Mouse (Mus musculus): ENCODE data around the gene Phpt1.

Gene Phpt1

GRCm38 (mm10) chr2:25582466-25583119 lies 7.6 kb upstream of the Phpt1 start:
- in situ Hi-C loops (cut with MboI, MseI): no loop called here

DNA sequence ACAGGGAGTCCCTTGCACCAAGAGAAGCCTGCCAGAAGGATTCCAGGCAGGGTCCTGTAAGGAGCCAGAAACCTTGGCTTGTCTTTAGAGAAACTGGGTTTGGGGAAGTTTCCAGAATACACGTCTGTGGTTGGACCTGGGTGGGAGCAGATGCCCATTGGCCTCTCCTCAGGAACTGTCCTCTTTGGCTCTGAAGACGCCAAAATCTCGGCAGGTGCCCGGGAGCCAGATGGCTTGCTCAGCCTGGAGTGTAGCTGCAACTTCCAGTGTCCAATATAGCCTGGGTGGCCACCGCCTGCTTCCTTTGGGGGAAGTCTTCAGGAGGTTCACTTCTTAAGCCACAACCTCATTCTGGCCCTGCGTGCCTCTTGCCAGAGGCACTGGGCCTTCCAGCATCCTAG lies 6.9 kb upstream of the Phpt1 start:
- in situ Hi-C loops (cut with MboI, MseI): no loop called here

DNA sequence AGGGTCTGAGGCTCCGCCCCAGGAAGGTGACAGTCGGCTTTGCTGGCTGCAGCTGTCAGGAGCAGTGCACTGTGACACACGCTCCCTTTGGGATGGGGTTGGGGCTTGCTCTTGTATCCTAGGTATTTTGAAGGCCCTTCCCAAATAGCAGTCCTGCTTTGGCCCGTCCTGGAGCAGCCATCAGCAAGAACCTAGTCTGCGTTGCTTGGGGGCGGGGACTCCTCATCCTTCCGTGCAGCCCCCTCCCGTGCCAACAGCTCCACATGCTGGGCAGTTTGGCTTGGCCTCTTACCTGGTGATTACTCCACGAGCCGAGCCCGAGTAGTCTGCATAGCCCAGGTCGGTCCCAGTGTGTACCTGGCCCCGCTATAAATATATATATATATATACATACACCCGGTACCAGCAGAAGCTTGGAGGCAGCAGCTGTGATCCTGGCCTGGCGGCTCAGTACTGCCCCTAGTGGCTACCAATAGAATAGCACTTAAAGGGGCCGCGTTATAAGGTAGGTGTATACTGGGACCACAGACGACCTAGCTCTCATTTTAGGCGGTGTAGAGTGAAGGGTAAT lies 6.4 kb upstream of the Phpt1 start, which contains the start of gene Ajm1:
Gene Ajm1 (minus strand): TSS at position 464 of the 571 bp plus-strand sequence.
- in situ Hi-C loops (cut with MboI, MseI): no loop called here

- in situ Hi-C loops (cut with MboI, MseI): no loop called here
These were observed 5.6 kb upstream of the Phpt1 start for GRCm38 (mm10) chr2:25580621-25581101.

DNA sequence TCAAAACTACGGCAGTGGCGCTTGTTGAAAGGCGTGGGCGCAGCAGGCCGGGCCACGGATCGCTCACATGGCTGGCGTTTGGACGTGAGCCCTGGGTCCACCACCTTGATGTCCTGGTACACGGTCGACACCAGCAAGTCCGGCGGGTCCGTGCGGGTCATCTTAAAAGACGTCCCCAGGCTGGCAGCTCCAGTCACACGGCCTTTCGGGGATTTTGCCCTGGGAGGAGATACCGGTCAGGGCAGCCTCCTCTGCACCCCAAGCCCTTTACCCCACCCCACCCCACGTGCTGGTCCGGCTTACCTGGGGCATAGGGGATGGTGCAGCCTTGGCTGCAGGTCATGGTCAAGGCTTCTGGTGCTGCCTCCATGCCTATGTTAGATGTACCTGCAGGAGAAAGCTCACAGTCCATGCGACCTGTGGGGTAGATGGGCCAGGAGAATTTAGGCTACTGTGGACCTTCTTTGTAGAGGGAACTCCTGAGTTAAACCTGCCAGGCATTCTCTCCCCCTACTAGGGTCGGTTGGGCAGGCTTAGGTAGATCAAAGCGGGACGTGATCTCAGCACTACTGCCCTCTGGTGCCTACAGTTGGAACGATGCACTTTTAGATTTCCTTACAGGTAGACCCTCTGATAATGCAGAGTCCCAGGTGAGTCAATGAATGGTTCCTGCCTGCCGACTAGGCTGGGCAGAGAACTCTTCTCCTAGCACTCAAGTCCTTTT lies 4.9 kb upstream of the Phpt1 start:
- in situ Hi-C loops (cut with MboI, MseI): no loop called here

DNA sequence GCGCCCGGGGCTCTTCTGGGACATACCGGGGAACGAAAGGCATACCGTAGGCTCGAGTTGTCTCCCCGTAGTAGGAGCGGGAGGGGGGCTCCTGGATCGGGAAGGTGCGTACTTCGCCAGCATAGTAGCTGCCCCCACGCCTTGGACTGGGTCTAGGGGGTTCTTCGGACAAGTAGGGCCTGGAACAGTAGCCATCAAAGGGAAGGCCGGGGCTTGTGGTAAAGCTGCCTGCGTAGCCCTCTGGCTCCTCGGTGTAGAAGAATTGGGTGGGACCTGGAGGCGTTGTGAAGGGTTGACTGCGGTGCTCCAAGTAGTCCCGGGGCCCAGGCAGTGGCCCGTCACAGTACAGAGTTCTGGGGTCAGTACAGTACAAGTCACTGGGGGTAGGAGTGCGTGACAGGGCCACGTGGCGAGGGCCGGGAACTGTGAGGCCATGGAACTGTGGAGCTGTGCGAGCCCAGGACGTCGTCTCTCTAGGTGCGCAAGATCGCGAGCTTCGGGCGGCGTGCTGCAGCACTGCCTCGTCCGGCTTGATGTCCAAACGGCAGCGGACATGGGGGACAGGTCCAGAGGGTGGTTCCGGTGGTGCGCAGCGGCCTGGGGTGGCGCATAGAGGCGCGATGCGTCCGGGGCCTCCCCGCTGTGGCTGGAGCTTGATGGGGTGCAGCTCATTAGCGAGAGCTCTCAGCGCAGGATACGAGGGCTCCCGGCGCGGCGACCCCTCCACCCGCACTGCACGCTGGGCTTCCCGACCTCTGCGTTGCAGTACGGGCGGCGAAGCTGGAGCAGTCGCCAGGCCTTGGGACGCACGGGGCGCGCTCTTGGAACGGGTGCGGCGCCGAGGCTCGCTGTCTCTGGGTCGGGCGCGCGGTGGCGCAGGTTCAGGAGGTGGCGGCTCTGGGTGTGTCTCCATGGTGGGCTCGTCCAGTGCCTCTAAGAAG lies 4.0 kb upstream of the Phpt1 start:
- in situ Hi-C loops (cut with MboI, MseI): no loop called here

DNA sequence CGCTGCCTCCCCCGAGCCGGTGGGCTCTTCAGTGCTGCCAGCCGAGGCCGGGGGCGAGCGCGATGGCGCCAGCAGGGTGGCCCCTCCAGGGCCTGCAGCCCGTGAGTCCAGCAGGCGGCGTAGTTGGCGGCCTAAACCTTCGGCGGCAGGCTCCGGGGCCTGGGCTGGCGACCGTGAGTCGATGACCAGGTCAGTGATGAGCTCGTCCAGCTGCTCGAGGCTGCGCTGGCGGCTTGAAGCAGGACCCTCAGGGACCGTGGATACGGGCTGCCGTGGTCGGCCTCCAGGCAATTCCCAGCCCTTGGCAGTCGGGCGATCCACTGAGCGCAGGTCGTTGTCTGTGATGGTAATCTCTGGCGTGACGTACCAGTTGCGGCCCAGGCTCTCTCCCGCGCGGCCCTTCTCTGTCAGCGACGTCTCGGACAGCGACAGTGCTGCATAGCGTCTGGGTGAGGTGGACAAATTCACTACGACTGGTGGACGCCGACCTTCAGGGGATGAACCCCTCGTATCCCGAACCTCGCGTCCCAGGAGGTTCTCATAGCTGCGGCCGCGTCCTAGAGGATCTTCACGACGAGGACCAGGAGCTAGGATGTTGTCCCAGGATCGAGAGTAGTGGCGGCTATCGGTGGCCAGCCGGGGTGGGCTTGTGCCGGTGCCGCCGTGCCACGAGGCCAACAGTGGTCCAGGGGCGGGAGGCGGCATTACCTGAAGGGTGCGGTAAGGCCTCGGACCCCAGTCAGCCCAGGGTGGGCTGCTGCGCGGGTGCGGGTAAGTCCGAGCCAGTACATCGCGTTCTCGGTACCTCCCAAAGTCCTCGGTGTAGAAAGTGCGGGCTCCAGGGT lies 3.1 kb upstream of the Phpt1 start:
- in situ Hi-C loops (cut with MboI, MseI): no loop called here

DNA sequence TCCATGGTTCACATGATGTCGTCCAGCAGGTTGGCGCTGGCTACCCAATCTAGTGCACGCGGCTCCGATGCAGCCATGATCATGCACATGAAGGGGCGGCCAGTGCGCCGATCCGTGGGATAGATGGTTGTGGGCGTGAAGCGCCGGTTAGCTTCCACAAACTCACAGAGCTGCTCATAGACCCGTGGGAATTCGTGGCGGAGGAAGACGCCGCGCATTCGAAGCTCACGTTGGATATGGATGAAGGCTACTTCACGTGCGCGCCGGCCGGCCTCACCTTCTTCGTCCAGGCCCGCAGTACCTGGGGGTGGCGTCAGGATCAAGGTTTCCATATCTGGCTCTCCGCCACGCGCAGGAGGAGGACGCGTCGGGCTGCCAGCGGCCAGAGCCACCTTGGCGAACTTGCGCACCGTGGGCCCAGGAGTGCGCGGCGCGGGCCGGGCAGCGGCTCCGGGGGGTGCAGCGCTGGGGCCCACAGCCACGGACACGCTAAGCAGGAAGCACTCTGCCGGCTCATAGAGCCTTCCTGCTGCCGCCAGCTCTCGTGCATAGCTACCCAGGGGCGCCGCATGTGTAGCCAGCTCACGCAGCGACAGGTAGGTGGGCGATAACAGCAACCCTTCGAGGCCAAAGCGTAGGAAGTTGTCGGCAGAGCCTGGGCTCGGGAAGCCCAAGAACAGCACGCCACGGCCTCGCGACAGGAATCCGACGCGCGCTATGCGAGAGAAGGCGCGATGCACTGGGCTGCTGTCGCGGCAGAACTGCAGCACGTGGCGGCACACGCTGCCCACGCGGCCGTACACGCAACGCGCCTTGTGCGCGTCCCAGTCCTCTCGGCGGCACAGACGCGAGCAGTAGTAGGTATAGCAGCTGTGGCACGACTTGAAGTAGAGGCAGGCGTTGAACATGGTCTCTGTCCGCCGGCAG lies 2.2 kb upstream of the Phpt1 start:
- in situ Hi-C loops (cut with MboI, MseI): no loop called here

DNA sequence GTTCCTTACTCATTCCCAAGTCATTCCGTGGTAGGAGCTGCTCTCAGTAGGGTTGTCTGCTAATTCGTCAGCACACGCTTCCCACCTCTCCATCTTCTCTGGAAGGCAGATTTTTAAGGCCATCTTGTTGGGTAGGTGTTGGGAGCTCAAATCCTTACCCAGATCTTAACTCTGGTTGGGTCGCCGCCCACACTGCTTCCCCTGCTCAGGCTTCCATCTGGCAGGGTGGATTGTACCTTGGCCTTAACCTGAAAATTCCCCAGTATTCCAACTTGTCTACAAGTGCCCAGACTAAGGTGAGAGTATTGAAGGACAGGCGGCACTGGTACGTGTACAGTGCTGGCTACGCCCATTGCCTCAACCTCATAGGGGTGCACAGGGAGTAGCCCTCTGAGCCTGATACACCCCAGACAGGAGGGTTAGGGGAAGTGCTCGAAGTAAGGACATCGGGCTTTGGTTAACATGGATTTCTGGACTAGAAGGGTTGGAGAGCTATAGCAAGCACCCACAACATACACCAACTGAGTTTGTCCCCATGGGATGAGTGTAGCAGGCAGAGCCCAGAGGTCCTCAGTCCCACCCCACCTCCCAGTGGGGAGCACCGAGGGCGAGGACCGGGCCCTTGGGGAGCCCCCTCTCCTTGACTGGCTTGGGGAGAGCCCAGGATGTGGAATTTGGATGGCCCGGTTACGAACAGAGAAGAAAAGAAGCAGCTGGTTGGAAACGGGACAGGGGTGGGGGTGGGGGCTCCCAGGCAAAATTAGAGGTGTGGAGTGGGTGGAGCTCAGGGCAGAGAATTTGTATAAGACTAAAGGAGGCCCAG lies 1.2 kb upstream of the Phpt1 start:
- in situ Hi-C loops (cut with MboI, MseI): no loop called here

GRCm38 (mm10) chr2:25575432-25576027 lies 506 bp upstream of the Phpt1 start:
- in situ Hi-C loops (cut with MboI, MseI): no loop called here

DNA sequence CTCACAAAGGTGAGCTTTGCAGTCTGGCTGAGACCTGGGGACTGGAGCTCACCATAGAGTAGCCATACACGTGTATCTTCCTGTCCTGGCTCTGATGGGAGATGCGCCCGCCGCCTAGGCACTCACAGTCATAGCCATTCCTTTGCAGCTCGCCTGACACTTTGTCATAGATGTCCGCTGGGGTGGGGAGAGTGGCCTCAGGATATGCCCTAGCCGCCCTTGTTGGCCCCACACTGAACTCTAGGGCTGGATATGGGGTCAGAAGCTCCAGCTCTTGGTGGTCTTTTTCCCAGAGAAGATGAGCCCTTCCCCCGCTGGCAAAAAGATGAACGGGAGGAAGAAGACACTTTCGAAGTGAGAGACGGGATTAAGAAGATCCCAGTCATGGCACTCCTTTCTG lies 888 bp downstream of the Phpt1 start:
- in situ Hi-C loops (cut with MboI, MseI): no loop called here

GRCm38 (mm10) chr2:25573068-25573467 lies 2.0 kb downstream of the Phpt1 start:
- in situ Hi-C loops (cut with MboI, MseI): no loop called here

DNA sequence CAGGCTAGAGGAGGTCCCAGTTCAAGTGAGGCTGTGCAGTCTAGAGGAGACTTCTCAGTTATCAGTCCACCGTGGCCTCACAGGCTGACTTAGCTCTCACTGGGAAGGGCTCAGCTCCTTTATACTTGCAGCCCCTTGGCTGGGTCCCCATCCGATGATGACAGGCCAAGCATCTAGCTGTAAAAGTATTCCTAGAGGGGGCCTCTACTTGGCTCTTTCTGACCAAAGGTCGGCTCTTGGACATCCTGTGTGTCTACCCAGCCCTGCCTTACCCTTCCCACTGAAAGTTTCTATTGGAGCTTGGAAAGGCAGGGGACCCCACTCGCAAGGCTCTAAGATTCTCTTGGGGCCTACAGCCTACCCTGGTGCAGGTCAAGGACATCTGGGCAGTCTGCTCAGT lies 3.8 kb downstream of the Phpt1 start:
- in situ Hi-C loops (cut with MboI, MseI): no loop called here

DNA sequence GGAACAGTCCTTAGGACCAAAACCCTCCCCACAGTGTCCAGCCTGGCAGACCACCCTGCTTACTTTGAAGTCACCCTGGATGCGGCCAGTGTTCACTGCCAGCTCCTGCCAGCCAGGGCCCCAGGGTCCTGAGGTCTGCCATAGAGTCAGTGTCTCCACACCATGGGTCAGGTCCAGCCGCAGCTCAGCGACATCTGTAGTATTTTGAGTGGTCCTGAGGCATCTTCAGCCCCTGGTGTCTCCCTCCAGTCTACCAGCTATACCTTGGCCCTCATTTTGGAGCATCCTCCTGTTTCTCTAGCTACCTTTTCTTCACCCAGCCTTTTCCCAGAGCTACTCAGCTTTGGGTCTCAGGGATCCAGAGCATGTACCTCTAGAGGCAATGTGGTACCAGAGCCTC lies 5.7 kb downstream of the Phpt1 start:
- in situ Hi-C loops (cut with MboI, MseI): no loop called here

GRCm38 (mm10) chr2:25568473-25569019 lies 6.5 kb downstream of the Phpt1 start:
- in situ Hi-C loops (cut with MboI, MseI): no loop called here

DNA sequence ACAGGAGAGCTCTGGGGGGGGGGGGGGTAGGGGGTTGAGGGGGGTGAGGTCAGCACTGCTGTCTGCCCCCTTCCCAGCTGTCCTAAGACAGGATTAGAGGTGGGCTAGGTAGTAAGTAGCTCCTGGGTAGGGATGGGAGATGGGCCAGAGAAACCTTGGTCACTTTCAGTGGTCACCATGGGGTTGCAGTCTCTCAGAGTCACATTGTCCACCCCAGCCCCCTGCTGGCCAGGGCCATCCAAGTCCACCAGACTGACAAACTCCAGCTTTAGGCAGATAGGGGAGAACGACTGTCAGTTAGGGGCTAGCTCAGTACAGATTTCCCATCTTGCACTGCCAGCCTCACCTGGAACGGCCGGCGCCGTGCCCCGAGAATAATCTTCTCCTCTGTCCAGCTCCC lies 8.5 kb downstream of the Phpt1 start:
- in situ Hi-C loops (cut with MboI, MseI): no loop called here

GRCm38 (mm10) chr2:25565741-25566140 lies 9.3 kb downstream of the Phpt1 start:
- in situ Hi-C loops (cut with MboI, MseI): no loop called here

DNA sequence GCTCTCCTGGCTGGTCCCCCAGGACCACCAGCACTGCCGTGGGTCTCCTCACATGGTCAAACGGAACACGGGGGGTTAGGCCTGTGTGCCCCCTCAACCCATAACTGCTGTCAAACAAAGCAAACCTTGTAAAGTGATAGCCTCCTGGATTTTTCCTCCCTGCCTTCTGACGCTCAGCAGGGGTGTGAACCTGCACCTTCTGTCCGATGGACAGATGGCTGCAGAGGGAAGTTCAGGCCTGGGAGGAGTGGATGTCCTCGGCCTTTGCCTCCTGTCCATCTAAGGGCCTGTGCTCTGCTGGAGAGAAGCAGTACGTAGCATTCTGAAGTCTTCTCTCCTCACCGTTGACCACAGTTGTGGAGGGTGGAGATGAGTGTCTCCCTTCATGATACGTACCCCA lies 13.1 kb downstream of the Phpt1 start:
- in situ Hi-C loops (cut with MboI, MseI): no loop called here
